Mouse (Mus musculus) thymus, adult 2 months (tissue): ENCODE results near the gene Dab2ip.

Source experiments
- CTCF ChIP-seq: fragments of 200-500 bp; IDR thresholded peaks from 2 replicates; pipeline ENCODE4 v1.5.1; 2012; ENCODE audit warnings: mild to moderate bottlenecking, control low read depth, low read length, moderate library complexity, borderline replicate concordance; ENCODE audit not compliant: control insufficient read depth, poor library complexity, insufficient read depth; ENCODE audit errors: extremely low read depth
- POLR2A ChIP-seq: fragments of 200-500 bp; IDR thresholded peaks from 2 replicates; pipeline ENCODE4 v1.6.1; 2012; ENCODE audit warnings: mild to moderate bottlenecking, low read length, control low read depth, moderate library complexity; ENCODE audit not compliant: control insufficient read depth, poor library complexity, insufficient read depth; ENCODE audit errors: extremely low read depth

- TF ChIP-seq CTCF (no peak), POLR2A (no peak)
Observed at GRCm38 (mm10) chr2:35514051-35514892, 43.8 kb upstream of the Dab2ip start.
